Mouse (Mus musculus) granulocyte monocyte progenitor cell, adult 5-6 weeks (primary cell): Measurements from ENCODE around the gene Eif4ebp2. TPM values are rescaled to one million over a fixed set of nuclear protein-coding genes. Genes with fewer than 3 reads are reported as not detected.

Source experiments
- ATAC-seq: replicated peaks from 2 replicates; pipeline ENCODE4 v1.8.0; 2016; ENCODE audit warnings: mild to moderate bottlenecking, moderate TSS enrichment, inconsistent platforms; ENCODE audit not compliant: poor library complexity, severe bottlenecking
- total RNA-seq, 2 experiments: library from RNA; stranded (forward) in 1 of 2; stranded (reverse) in 1 of 2; fragments of 200-712, 200-1000 nt in 1 of 2; fragments of >200 nt in 1 of 2; fragmentation: Nextera tagmentation in 1 of 2; gene quantifications; 2 replicates each; pipeline ENCODE4 v1.2.3; 2014 to 2017

Gene Eif4ebp2
- total RNA-seq, 2 experiments from 2014 or later, result 14.0 to 175 TPM

DNA sequence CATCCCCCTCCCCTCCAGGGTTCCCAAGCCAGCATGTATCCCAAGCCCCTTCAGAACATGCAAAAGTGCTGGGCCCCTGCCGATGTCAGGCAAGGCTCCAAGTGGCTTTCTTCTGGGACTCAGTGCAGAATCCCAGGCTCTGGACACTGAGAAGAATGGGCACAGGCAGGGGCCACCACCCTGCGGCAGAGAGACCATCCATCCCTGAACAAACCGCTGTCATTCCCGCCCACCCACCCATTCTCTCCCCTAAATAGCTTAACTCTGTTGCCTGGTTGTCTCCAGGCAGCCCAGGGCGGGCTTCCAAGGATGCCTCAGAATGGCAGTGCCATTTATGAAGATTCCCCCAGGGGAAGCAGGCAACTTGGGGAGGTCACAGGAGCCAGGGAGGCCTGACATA, 63.4 kb downstream of the Eif4ebp2 start:
- no peak for ATAC-seq

DNA sequence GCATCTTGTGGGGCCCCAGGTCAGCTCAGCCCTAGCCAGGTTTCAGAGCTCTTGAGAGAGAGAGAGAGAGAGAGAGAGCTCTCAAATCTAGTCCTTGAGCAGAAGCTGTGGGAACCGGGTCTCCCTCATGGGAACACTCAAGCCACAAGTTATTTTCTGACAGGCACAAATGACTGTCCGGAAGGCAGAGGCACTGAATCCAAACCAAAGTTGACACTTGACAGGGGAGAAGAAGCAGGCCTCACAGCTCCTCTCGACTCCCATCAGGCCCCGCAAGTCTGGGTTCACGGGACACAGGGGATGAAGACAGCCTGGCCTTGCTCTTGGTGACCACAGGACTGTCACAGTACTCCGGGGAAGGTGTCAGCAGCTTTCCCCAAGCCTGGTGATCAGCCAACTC, 66.2 kb downstream of the Eif4ebp2 start:
- no peak for ATAC-seq

DNA sequence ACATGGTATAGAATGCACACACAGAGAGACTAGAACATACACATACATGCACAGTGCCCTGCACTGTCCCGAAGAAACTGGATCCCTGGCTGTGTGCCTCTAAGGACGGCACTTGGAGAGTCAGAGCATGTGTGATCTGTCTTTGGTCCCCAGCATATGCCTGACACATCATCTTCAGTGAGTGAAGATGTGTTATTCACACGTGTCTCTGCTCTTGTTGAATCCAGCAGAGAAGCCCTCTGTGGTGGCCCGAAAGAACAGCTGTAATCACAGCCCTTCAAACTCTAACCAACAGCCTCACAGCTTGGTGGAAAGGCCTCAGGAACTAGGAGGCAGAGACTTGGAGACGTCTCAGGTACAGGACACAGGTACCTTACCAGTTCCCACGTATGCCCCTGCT, 67.3 kb downstream of the Eif4ebp2 start:
- ATAC-seq, result no peak

DNA sequence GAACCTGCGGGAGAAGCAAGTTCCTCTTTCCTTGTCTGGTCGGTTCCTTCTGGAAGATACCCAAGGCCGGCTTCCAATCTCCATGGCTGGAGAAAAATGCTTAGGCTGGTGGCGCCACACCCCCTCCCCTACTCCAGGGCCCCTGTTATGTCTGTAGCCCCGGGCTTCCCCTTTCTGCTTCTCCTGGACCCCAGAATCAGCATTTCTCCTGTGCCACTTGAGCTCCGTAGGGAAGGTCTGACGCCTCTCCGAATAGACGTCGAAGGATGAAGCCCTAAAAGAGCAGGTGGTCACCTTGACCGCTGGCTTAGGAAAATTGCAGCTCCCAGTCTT, 68.8 kb downstream of the Eif4ebp2 start:
- ATAC-seq, result peak; percentile 57

DNA sequence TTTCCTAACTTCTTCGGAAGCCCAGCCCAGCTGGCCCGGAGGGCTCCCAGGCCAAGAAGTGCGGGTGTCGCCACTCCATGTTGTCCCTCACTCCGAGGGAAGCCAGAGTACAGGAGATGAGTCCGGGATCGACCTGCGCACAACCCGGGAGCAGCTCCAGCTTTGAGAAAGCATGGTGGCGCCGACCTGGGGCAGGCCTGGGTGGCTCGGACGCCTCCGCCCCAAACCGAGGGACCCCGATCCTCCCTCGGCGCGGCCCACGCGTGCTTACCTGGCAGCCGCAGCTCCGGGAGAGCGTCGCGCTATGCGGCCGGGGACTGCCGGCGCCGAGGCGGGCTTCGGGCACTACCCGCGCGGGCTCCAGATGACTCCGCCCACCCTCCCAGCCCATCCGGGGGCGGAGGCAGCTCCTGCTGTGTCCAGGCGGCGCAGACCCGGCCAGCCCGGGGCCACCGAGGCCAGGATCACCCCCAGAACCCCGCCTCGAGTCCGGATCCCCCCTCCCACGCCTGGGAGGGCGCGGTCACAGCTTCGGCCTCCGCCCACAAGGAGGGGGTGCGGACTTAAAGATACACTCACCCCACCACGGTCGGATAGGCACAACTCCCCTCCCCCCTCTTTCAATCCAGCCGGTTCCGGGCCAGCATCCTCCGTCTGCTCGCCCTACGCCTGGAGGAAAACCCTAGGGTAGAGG, 69.3 kb downstream of the Eif4ebp2 start, which contains the start of gene Pald1:
Gene Pald1, minus strand, starts transcription at position 510 of the 694 bp plus-strand sequence.
- no peak; the same call in 1 of the 2 replicates for ATAC-seq

DNA sequence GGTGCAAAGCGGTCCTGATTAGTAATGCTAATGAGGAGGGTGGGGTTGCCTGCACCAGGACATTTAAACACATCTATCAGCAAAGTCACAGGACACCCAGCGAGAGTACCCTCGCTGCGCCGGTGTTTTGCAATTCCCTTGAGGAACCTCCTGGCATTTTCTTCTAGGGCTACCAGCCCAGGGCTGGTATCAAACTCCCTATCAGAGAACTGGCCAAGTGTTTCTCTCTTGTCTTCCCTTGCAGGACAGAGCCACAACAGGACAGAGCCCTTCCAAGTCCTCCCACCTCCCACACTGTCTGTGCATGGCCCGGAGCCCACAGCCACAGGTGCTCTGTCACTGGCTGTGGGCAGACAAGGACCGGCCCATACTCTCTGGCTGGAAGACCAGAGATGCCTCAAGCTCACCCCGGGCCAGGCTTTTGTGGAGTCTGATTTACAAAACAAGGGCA, 70.2 kb downstream of the Eif4ebp2 start:
- peak; percentile 10; the same call in 1 of the 2 replicates for ATAC-seq

DNA sequence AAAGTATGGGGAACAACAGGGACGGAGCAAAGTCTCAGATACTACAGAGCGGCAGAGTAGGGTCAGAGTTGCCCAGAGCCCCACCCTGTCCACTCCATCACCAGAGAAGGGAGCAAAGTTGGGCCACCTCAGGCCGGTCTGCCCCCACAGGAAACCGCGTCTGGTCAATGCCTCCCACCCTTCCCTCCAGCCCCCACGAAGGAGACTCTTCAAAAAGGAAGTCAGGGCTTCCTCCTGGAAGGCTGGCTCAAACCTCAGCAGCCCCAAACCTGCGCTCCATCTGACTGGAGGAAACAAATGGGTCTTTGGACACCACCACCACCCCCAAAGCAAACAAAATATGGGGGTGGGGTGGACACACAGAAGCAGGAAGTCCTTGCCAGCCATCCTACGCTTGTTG, 70.6 kb downstream of the Eif4ebp2 start:
- ATAC-seq, result peak; percentile 62

DNA sequence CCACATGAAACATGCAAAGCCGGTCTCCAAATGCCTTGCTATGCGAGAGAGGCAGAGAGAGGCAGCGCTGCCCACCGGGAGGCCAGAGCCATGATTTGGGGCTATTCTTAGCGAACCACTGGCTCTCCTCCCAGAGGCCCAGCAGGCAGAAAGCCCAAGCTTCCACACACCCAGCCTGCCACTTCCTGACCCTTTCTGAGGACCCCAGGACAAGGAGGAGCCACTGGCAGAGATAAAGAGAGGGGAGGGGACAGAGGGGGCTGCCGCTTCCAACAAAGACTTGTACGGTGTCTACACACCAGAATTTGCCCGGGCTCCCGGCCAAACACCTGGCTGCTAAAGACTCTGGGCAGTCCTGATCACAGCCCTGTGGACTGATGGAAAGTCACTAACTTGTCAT, 72.3 kb downstream of the Eif4ebp2 start:
- no peak for ATAC-seq

DNA sequence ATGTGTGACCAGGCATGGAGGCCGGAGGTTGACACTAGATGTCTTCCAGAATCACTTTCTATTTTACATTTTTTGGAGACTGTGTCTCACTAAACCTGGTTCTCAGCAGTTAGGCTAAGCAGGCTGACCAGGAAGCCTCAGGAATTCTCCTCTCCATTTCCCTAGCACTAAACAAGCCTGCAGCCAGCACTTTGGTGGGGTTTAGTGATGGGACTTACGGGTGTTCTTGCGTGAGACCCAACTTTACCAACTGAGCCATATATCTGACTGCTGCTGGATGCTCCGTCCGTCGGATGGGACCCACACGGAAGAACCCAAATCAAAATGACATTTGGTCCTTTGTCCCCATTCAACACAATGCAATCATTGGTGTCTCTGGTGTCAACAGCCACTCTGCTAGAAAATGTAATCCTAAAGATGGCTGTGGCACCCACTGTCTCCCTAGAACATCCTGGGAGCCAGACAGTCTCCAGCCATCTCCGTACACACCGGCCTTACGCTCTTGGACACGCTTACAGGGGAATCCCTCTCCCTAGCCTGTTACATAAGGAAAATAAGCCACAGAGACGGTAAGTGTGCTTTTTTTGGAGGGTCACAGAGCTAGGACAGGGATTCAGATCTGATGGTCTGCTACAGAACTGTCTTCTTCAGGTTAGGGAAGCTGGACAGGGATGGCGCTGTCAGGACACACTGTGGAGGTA, 73.0 kb downstream of the Eif4ebp2 start:
- ATAC-seq, result no peak

DNA sequence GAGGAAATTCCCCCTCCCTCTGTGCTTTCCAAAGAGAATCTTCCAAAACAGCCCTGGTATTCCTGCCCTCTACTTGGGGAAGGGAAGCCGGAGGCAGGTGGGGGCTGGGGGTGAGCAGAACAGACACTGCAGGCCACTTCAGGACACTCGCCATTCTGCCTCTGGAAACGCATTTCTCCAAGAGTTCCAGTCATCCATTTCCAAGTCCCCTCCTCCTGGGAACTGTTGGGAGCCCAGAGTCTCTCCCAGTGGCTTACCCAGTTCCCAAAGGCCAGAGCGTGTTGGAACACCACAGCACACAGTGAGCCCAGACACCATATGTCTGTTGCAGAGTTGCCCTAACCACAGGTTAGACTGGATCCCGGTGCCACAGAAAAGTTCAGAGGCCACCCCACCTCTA, 73.8 kb downstream of the Eif4ebp2 start:
- ATAC-seq, result no peak

Other genes with a start within 250 kb of the Eif4ebp2 start
- gene Adamts14, start 179.2 kb downstream of the Eif4ebp2 start, total RNA-seq (2014; fragmentation: Nextera tagmentation), result 0.17 TPM in 1 of 2 replicates, not detected in the other
- gene Adamts14, start 179.2 kb downstream of the Eif4ebp2 start, total RNA-seq (2017), result not detected in 2 replicates
- gene Prf1, start 154.8 kb downstream of the Eif4ebp2 start, total RNA-seq (2014; fragmentation: Nextera tagmentation), result not detected in 2 replicates
- not detected in 2 replicates for gene Prf1, start 154.8 kb downstream of the Eif4ebp2 start, total RNA-seq (2017)
- not detected in 2 replicates for gene Pald1, start 69.1 kb downstream of the Eif4ebp2 start, total RNA-seq (2014; fragmentation: Nextera tagmentation)
- gene Pald1, start 69.1 kb downstream of the Eif4ebp2 start, total RNA-seq (2017), result not detected in 2 replicates
- not detected in 2 replicates for gene Nodal, start 34.7 kb downstream of the Eif4ebp2 start, total RNA-seq (2014; fragmentation: Nextera tagmentation)
- not detected in 2 replicates for gene Nodal, start 34.7 kb downstream of the Eif4ebp2 start, total RNA-seq (2017)
- gene Lrrc20, start 23.1 kb upstream of the Eif4ebp2 start, total RNA-seq (2014; fragmentation: Nextera tagmentation), result 6.6 and 11.5 TPM in 2 replicates
- 4.8 and 5.6 TPM in 2 replicates for gene Lrrc20, start 23.1 kb upstream of the Eif4ebp2 start, total RNA-seq (2017)
- gene Npffr1, start 142.8 kb upstream of the Eif4ebp2 start, total RNA-seq (2014; fragmentation: Nextera tagmentation), result not detected in 2 replicates
- not detected in 2 replicates for gene Npffr1, start 142.8 kb upstream of the Eif4ebp2 start, total RNA-seq (2017)
- 67.1 and 84.1 TPM in 2 replicates for gene Ppa1, start 195.9 kb upstream of the Eif4ebp2 start, total RNA-seq (2014; fragmentation: Nextera tagmentation)
- gene Ppa1, start 195.9 kb upstream of the Eif4ebp2 start, total RNA-seq (2017), result 169 and 176 TPM in 2 replicates
- gene Sar1a, start 227.6 kb upstream of the Eif4ebp2 start, total RNA-seq (2014; fragmentation: Nextera tagmentation), result 79.8 and 111 TPM in 2 replicates
- 88.5 and 108 TPM in 2 replicates for gene Sar1a, start 227.6 kb upstream of the Eif4ebp2 start, total RNA-seq (2017)
- 14.7 and 19.2 TPM in 2 replicates for gene Tysnd1, start 242.9 kb upstream of the Eif4ebp2 start, total RNA-seq (2014; fragmentation: Nextera tagmentation)
- gene Tysnd1, start 242.9 kb upstream of the Eif4ebp2 start, total RNA-seq (2017), result 20.3 and 24.8 TPM in 2 replicates